Mouse (Mus musculus) liver, adult 2 months (tissue): ENCODE data around the gene Trip11. TPM values are rescaled to one million over a fixed set of nuclear protein-coding genes. Genes with fewer than 3 reads are reported as not detected.

Source experiments
- DNase-seq: peaks from one replicate; pipeline ENCODE4 v3.0.0-alpha.2; 2011; ENCODE audit warnings: low read depth, low spot score; ENCODE audit errors: extremely low read depth
- H3K27ac ChIP-seq: fragments of 200-500 bp; replicated peaks from 2 replicates; pipeline ENCODE4 v1.5.1; 2012; ENCODE audit warnings: low read depth, mild to moderate bottlenecking, control low read depth, inconsistent platforms, low read length; ENCODE audit not compliant: insufficient read depth
- H3K27me3 ChIP-seq: fragments of 200-500 bp; 2 replicates; pipeline ENCODE4 v1.6.1; 2012; ENCODE audit warnings: mild to moderate bottlenecking, moderate library complexity, low read length, inconsistent platforms; ENCODE audit not compliant: control insufficient read depth, insufficient read depth
- H3K36me3 ChIP-seq: fragments of 200-500 bp; 2 replicates; pipeline ENCODE4 v1.6.1; 2012; ENCODE audit warnings: low read length, inconsistent platforms; ENCODE audit not compliant: control insufficient read depth, insufficient read depth
- H3K4me1 ChIP-seq: fragments of 200-500 bp; 2 replicates; pipeline ENCODE4 v1.6.1; 2011; ENCODE audit warnings: low read length; ENCODE audit not compliant: control insufficient read depth, insufficient read depth
- H3K4me3 ChIP-seq: fragments of 200-500 bp; 2 replicates; pipeline ENCODE4 v1.5.1; 2011; ENCODE audit warnings: low read depth, mild to moderate bottlenecking, control low read depth, low read length, moderate library complexity; ENCODE audit not compliant: insufficient read depth
- H3K79me2 ChIP-seq: fragments of 200-500 bp; 2 replicates; pipeline ENCODE4 v1.6.1; 2012; ENCODE audit warnings: inconsistent platforms, mild to moderate bottlenecking, low read length, moderate library complexity; ENCODE audit not compliant: control insufficient read depth, insufficient read depth
- H3K9ac ChIP-seq: fragments of 200-500 bp; 2 replicates; pipeline ENCODE4 v1.6.1; 2012; ENCODE audit warnings: low read depth, mild to moderate bottlenecking, control low read depth, inconsistent platforms, low read length
- CTCF ChIP-seq: fragments of 200-500 bp; IDR thresholded peaks from 2 replicates; pipeline ENCODE4 v1.5.1; 2011; ENCODE audit warnings: low read depth, low read length, control low read depth
- POLR2A ChIP-seq: fragments of 200-500 bp; IDR thresholded peaks from 2 replicates; pipeline ENCODE4 v1.6.1; 2011; ENCODE audit warnings: low read length, control low read depth; ENCODE audit not compliant: insufficient read depth; ENCODE audit errors: extremely low read depth
- WGBS: fragments of 180-500 bp; shearing (Covaris S2); methylation state at CpG from one replicate; pipeline ENCODE4 v1.1.7; 2018; 5-methylcytosine and 5-hydroxymethylcytosine counted together
- polyA plus RNA-seq: library from polyadenylated mRNA; depleted of rRNA; stranded (reverse); fragments of >200 nt; gene quantifications from 2 replicates; pipeline ENCODE4 v1.2.3, GENCODE M21; 2012
- total RNA-seq: library from RNA; depleted of rRNA; stranded (reverse); fragments of >200 nt; gene quantifications from 2 replicates; pipeline ENCODE4 v1.2.3, GENCODE M21; 2014

The Trip11 gene
- total and polyA plus RNA-seq, 2 experiments = 2.5 to 14.8 TPM

DNA sequence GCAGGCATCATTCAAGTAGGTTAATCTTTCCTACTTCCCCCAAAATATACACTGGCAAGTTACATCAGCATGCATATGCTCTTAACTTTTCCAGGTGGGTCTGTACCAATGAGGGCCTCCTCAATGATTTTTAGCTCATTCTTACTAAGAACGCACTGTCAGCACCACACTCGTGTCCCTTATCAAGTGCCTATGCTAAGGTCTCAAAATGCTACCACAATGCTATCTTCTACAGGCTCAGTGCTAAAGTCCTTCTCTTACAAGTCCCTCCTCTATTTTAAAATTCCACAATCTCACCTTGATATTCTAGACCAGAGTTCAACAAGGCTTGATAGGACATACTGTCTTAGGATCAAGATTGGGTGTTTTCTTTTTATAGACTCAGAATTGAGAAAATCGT lies 8.9 kb downstream of the Trip11 start:
- WGBS = 92% methylated on average over 3 of the region's 3 CpGs
- Histone ChIP-seq H3K27me3 (no peaks in the 10 kb centered on the region), H3K9ac (no peak overlapping the region), H3K79me2 (peaks cover 1% of the 10 kb centered on the region; the same call in 1 of the 2 replicates), H3K4me1 (no peaks in the 10 kb centered on the region), H3K4me3 (no peak overlapping the region), H3K36me3 (peaks cover 10% of the 10 kb centered on the region), H3K27ac (no peak overlapping the region)
- TF ChIP-seq CTCF (no peak), POLR2A (no peak)
- DNase-seq = no peak

GRCm38 (mm10) chr12:101899671-101900245 lies 13.3 kb downstream of the Trip11 start:
- Histone ChIP-seq H3K36me3 (peaks cover 11% of the 10 kb centered on the region), H3K4me1 (no peaks in the 10 kb centered on the region), H3K9ac (no peak overlapping the region), H3K27ac (no peak overlapping the region), H3K79me2 (peaks cover 3% of the 10 kb centered on the region; the same call in 1 of the 2 replicates), H3K27me3 (no peaks in the 10 kb centered on the region), H3K4me3 (no peak overlapping the region)
- no peak for DNase-seq
- 77% methylated on average over 2 of the region's 2 CpGs for WGBS
- TF ChIP-seq POLR2A (no peak), CTCF (no peak)

DNA sequence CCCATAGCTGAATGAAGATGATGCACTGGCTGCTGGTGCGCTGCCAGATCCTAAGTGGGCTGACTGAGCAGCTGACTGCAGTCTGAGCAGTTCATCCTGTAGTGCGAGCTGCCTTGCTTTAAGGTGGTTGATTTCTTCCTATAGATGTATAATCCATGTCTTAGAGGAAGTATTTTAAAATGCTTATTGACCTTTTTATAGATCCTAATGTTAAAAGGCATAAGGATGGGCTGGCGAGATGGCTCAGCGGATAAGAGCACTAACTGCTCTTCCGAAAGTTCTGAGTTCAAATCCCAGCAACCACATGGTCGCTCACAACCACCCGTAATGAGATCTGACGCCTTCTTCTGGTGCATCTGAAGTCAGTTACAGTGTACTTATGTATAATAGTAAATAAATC lies 14.1 kb downstream of the Trip11 start:
- peaks cover 16% of the 10 kb centered on the region for H3K36me3 ChIP-seq
- no peak overlapping the region for H3K27ac ChIP-seq
- no peak for TF ChIP-seq POLR2A
- no peak for TF ChIP-seq CTCF
- no peaks in the 10 kb centered on the region for H3K27me3 ChIP-seq
- H3K4me3 ChIP-seq = no peak overlapping the region
- H3K4me1 ChIP-seq = no peaks in the 10 kb centered on the region
- H3K79me2 ChIP-seq = peaks cover 3% of the 10 kb centered on the region; the same call in 1 of the 2 replicates
- no peak overlapping the region for H3K9ac ChIP-seq
- DNase-seq = no peak
- WGBS = 97% methylated on average over 8 of the region's 8 CpGs

GRCm38 (mm10) chr12:101897113-101897512 lies 16.0 kb downstream of the Trip11 start:
- TF ChIP-seq CTCF (no peak), POLR2A (no peak)
- WGBS = 86% methylated on average over 7 of the region's 7 CpGs

DNA sequence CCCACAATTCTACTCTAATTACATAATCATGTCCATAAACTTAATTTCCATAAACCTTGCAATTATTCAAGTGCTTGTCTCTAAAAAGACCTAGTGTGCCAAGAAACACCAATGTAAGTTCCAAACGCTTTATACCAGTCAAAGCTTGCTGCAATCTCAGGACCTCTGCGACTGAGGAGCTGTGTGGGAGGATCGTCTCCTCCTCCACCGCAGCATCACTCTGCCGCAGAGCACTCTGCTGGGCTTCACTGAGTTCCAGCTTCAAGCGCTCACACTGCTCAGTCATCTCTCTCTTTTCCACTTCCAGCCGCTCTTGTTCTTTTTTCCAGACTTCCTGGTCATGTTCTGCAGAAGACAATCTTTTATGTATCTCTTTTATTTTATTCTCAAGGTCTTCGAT lies 19.8 kb downstream of the Trip11 start:
- H3K4me1 ChIP-seq = no peaks in the 10 kb centered on the region; the same call in 1 of the 2 replicates
- no peak overlapping the region for H3K4me3 ChIP-seq
- H3K27me3 ChIP-seq = no peaks in the 10 kb centered on the region
- no peak overlapping the region for H3K27ac ChIP-seq
- 89% methylated on average over 8 of the region's 8 CpGs for WGBS
- H3K9ac ChIP-seq = no peak overlapping the region
- no peak for TF ChIP-seq CTCF
- no peak for TF ChIP-seq POLR2A
- peaks cover 36% of the 10 kb centered on the region for H3K36me3 ChIP-seq
- H3K79me2 ChIP-seq = no peaks in the 10 kb centered on the region
- no peak for DNase-seq

More at GRCm38 (mm10) chr12:101897113-101897512, 16.0 kb downstream of the Trip11 start:
- no peak for DNase-seq
- no peak overlapping the region for H3K9ac ChIP-seq
- H3K4me1 ChIP-seq = no peaks in the 10 kb centered on the region
- H3K79me2 ChIP-seq = peaks cover 3% of the 10 kb centered on the region; the same call in 1 of the 2 replicates
- peaks cover 28% of the 10 kb centered on the region for H3K36me3 ChIP-seq
- no peaks in the 10 kb centered on the region for H3K27me3 ChIP-seq
- H3K27ac ChIP-seq = no peak overlapping the region
- H3K4me3 ChIP-seq = no peak overlapping the region

DNA sequence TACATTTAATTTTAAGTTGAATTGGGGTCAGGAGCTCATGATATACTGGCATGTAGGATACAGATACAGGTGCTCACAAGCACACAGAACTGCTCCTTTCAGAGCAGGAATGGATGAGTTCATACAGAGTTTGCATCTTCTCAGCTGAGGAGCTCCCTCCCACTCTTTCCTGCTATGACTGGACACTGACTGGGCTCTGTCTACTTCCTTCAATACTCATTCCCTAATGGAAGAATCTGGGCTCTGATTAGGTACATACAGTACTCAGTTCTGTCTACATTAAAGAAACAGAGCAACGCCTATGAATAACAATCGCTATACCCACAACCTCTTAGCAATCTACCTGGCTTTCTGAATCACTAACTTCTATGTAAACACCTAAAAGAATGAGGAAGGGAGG lies 20.2 kb downstream of the Trip11 start:
- H3K9ac ChIP-seq = no peak overlapping the region
- TF ChIP-seq POLR2A (no peak), CTCF (no peak)

More for the DNA sequence above, 20.2 kb downstream of the Trip11 start:
- Histone ChIP-seq H3K4me1 (no peaks in the 10 kb centered on the region; the same call in 1 of the 2 replicates), H3K79me2 (no peaks in the 10 kb centered on the region), H3K27me3 (no peaks in the 10 kb centered on the region), H3K27ac (no peak overlapping the region), H3K4me3 (no peak overlapping the region), H3K36me3 (peaks cover 39% of the 10 kb centered on the region)
- WGBS = 93% methylated on average over 2 of the region's 2 CpGs
- no peak for DNase-seq
